Comparison of ENCODE assay signal across 1 mouse cellular context in the genomic region with DNA sequence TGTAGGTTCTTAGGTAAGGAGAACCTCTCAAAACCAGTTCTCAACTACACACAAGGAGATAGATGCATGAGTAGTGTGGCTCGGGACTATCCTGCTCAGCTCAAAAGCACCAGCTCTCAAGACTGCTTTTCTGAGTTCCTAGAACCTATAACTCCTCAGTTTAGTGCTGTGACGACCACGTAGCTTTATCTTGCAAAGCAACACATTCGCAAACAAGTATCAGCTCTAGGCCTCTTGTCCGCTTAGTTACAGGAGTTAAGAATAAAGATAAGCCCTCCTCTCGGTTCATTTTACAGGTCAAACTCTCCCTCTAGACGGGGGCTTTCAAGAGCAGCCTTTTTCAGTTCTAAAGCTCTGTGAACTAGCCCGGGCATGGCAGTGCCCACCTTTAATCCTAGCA.
TF ChIP-seq lines count a peak whose summit lies in the region.

No protein-coding gene starts in this region.

TF ChIP-seq in MEL, 35 proteins besides CTCF, POLR2A, EP300 and RAD21 (continued from another document):
- TF ChIP-seq TCF12 (IDR thresholded peaks at IDR 0.05; ENCODE audit: low read depth, low read length) (peak; percentile 86), HCFC1 (IDR thresholded peaks at IDR 0.05; ENCODE audit: low read depth, low read length) (no peak), TBP (IDR thresholded peaks at IDR 0.05; ENCODE audit: low read depth, low read length) (0 out of 2 replicates have a peak, but pooled peaks have one; percentile 35), MYB (IDR thresholded peaks at IDR 0.05; ENCODE audit: low read depth, low read length) (no peak), GATA1 (IDR thresholded peaks at IDR 0.05; ENCODE audit: low read depth, low read length) (peak; percentile 94), MXI1 (IDR thresholded peaks at IDR 0.05; ENCODE audit: low read depth, low read length) (peak; percentile 49), JUND (IDR thresholded peaks at IDR 0.05; ENCODE audit: low read depth, low read length) (no peak), SIN3A (IDR thresholded peaks at IDR 0.05; ENCODE audit: low read length) (peak; percentile 43; the same call in 1 of the 2 replicates)
TF ChIP-seq in MEL: peak in this region for 8.
